Mouse (Mus musculus) liver, embryonic 14.5 days (tissue): ENCODE results near the gene Pkd1l3.

Source experiments
- CTCF ChIP-seq: IDR thresholded peaks from 2 replicates; pipeline ENCODE4 v1.5.1; 2016; ENCODE audit warnings: antibody characterized with exemption, low read depth, control low read depth
- EP300 ChIP-seq: IDR thresholded peaks from 2 replicates; pipeline ENCODE4 v1.6.1; 2016; ENCODE audit warnings: antibody characterized with exemption, low read depth

DNA sequence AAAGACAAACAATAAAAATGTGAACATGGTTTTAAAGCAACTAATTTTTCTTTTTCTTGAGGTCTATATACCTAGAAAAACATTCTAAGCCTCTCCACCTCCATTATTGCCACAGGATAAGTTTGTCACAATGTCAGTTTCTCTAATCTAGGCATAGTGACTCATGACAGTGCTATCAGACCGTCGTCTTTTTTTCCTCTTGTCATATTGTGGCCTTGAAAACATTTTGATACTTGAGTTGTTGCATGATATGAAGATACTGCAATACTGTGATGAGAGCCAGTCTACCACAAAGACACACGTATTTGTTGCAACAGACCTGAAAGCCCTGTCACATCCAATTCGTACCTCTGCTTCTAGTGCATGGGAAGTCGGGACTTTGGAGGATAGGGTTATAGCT is 100.6 kb downstream of the Pkd1l3 start:
- TF ChIP-seq CTCF (no peak), EP300 (no peak)
